Mouse (Mus musculus): ENCODE measurements around the gene Pla2g2d.

GRCm38 (mm10) chr4:138825751-138826567 lies 50.4 kb downstream of the Pla2g2d start:
- TF ChIP-seq USF1 (IDR thresholded peaks at IDR 0.05; ENCODE audit: low read depth, low read length) (no peak), ZMIZ1 (IDR thresholded peaks at IDR 0.05; ENCODE audit: low read depth, low read length) (no peak), EP300 (IDR thresholded peaks at IDR 0.05; ENCODE audit: low read depth in 1 of 2, low read length in 2 of 2) (no peak), MYC (IDR thresholded peaks at IDR 0.05; ENCODE audit: low read depth, low read length) (no peak), CTCF (IDR thresholded peaks at IDR 0.05 in 2 of 3, conservative IDR thresholded peaks at IDR 0.05 in 1 of 3; ENCODE audit: control insufficient read depth in 1 of 3, insufficient read depth in 1 of 3, low read depth in 2 of 3, low read length in 3 of 3, poor library complexity in 1 of 3, severe bottlenecking in 1 of 3) (no peak), CHD2 (IDR thresholded peaks at IDR 0.05; ENCODE audit: low read length) (no peak), POLR2A (IDR thresholded peaks at IDR 0.05; ENCODE audit: control insufficient read depth in 1 of 2, insufficient read depth in 1 of 2, low read depth in 1 of 2, low read length in 2 of 2, poor library complexity in 1 of 2) (no peak)
